Mouse (Mus musculus): ENCODE measurements around the gene Rimkla. TPM values are rescaled to one million over a fixed set of nuclear protein-coding genes. Genes with fewer than 3 reads are reported as not detected.
"Not testable (repeated sequence)": the region's sequence is repeated elsewhere in the genome, so short reads cannot be mapped to it uniquely, and the experiment has no call there.

Gene Rimkla
- polyA plus RNA-seq (2012), result not detected in 2 replicates

GRCm38 (mm10) chr4:119492291-119492932 lies at the start of gene Rimkla:
Gene Rimkla (minus strand): TSS chr4:119492628.
- TF ChIP-seq GATA1 (IDR thresholded peaks at IDR 0.05; ENCODE audit: low read length), result no peak

DNA sequence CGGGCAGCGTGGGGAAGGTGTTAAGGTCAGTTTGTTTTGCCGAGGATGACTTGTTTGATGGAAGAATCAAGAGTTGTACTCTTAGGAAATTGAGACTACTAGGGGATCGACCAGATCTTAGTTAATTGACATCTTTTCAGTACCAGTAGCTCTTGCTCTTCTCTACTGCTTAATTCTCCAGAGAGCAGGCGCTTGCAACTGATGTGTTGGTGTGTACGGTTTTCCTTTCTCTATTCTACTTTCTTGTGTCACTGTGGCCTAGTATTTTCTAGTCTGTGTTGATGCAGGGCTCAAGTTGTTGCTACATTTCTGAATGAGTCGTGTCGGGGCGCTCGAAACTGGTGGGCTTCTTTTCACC lies 48.1 kb upstream of the Rimkla start:
- TF ChIP-seq GATA1 (IDR thresholded peaks at IDR 0.05; ENCODE audit: low read length), result no peak

DNA sequence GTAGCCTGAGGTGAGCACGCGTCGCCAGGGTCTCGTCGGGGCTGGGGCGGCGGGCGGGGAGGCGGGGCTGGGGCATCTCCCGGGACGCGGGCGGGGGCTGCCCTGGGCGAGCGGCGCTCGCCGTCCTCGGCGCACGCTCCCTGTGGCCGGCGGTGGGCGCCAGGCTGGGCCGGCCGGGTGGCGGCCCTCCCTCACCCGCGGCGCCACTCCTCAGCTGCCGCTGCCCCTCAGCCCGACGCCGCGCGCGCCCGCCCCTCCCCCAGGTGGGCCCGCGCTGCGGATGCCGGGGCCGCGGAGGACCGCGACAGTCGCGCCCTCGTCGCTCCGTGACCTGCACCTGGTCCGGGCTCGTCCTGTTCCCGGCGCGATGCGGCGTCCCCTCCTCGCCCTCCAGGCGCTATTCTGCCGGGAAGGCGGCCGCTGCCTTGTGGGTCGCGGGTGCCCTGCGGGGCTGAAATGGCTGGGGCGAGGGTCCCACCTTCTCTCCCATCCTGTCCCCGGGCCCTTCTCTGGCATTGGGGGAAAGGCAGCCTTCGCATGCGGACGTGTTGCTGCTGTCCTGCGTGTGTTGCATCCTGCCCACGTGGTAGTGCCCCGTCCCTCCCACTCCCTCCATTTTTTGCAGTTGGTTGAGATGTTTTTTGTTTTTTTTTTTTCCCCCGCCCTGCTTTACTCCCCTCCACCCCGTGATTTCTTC lies 47.6 kb upstream of the Rimkla start:
- TF ChIP-seq GATA1 (IDR thresholded peaks at IDR 0.05; ENCODE audit: low read length), result no peak

DNA sequence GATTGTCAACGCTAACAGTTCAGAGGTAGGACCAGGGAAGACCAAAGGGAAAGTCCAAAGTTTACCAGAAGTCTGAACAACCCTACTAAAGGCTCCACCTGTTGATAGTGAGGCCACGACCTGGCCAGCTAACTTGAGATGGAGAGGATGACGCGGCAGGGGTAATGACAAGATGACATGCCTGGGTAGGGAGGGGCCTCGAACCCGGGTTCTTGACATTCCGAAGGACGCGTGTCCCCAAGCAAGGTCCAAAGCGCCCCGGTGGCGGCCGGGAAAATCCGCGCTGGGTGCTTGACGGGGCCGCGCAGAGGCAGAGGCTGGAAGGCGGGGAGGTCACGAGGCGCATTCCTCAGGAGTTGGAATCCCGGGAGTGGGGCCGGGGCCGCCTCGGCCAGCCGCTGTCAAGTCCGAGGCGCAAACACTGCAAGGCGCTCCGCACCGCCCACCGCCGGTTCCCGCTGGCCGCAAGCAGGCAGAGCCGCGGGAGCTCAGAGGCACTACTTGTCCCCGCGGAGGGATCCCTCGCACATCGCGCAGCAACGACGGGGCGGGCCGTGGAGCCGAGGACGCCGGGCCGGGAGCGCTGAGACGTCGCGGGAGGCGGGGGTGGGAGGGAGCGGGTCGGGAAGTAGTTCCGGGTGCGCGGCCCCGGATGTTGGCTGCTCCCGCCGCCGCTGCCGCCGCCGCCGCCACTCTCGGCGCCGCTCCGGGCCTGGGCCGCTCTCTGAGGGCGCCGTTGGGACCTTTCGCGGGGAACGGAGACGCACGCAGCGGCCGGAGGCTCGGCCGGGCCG lies 46.8 kb upstream of the Rimkla start, which contains the start of gene Frg2f1:
Gene Frg2f1 (minus strand): TSS at position 499 of the 794 bp plus-strand sequence.
- TF ChIP-seq GATA1 (IDR thresholded peaks at IDR 0.05; ENCODE audit: low read length), result no peak

DNA sequence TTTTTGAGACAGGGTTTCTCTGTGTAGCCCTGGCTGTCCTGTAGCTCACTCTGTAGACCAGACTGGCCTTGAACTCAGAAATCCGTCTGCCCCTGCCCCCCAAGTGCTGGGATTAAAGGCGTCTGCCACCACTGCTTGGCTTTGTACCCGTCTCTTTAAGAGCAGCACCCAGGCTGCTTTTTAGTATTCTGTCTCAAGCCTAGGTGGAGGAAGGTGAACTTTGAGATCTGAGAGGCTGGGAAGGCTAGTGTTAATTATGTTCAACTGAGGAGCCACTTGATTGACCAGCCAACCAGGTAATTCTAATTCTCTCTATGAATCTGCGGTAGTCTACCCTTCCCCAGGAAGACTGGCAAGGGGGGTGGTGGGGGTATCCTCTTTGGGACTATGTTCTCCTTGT lies 45.0 kb upstream of the Rimkla start:
- no peak for TF ChIP-seq GATA1 (IDR thresholded peaks at IDR 0.05; ENCODE audit: low read length)

GRCm38 (mm10) chr4:119536615-119537014 lies 44.2 kb upstream of the Rimkla start, which contains the start of gene Foxj3:
Gene Foxj3 (plus strand): TSS chr4:119537004.
- TF ChIP-seq GATA1 (IDR thresholded peaks at IDR 0.05; ENCODE audit: low read length), result not testable (repeated sequence)

DNA sequence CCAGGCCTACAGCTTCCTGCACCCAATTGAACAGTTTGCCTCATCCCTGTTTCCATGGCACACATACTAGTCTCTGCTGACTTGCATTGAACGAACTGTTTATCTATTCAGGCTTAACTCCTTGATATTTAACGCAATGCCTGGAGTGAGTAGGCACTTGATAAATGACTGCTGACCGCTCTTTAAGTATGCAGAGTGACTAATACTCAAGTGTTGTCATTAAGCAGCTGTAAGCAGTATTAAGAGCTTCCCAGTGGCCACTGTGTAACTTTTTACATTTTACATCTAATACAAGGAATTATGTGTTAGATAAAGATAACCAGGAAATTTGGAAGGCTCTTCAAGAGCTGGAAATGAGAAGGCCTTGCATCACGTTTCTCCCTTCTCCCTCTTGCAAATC lies 42.7 kb upstream of the Rimkla start:
- no peak for TF ChIP-seq GATA1 (IDR thresholded peaks at IDR 0.05; ENCODE audit: low read length)

DNA sequence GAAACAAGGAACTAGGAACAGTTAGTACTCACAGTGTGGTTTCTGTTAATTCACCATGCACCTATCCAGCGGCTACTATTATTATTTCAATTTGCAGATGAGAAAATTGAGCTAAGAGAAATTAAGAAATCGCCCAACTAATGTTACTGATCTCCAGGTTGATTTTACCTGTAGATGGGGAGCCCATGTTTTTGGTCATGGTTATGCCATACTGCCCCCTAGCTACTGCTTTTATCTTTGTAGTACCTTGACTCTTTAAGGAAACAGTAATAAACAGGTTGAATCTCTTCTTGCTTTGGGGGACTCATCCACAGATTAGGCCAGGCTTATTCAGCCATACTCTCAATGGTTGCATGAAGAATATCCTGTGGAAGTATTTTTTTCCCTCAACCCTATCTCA lies 39.4 kb upstream of the Rimkla start:
- no peak for TF ChIP-seq GATA1 (IDR thresholded peaks at IDR 0.05; ENCODE audit: low read length)

- TF ChIP-seq GATA1 (IDR thresholded peaks at IDR 0.05; ENCODE audit: low read length), result no peak
These were observed 34.0 kb upstream of the Rimkla start for GRCm38 (mm10) chr4:119526329-119526845.

DNA sequence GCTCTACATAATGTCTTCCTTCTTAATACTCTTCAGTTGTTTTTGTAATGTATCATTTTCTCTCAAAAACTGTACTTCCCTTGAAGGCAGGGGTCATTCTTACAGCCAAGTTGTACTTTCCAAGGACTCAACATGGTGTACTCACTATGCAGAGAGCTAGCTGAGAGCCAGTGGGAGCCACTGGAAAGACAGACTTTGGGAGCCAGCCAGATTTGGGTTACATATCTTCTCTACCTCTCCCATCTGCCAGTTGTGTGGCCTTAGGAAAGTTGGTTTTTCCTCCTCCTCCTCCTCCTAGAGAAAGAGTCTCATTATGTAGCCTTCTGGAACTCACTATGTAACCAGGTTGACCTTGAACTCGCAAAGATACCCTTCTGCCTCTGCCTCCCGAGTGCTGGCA lies 32.0 kb upstream of the Rimkla start:
- TF ChIP-seq GATA1 (IDR thresholded peaks at IDR 0.05; ENCODE audit: low read length), result no peak

DNA sequence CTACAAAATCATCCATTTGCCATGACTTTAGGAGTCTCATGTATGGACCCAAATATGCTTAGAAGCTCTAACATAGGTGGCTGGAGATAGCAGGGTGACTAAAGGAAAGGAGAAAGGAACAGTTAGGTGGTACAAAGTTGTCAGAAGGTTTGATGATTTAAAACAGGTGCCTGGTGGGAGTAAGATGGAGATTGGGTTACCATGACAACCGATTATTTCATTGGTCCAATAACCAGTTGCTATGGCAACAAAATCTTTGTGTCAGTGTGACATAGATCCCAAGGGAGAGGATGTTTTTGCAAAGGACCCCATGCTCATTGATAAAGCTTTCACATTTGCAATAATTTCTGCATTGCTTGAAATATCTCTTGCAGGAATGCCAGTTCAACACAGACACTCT lies 31.6 kb upstream of the Rimkla start:
- TF ChIP-seq GATA1 (IDR thresholded peaks at IDR 0.05; ENCODE audit: low read length), result no peak

DNA sequence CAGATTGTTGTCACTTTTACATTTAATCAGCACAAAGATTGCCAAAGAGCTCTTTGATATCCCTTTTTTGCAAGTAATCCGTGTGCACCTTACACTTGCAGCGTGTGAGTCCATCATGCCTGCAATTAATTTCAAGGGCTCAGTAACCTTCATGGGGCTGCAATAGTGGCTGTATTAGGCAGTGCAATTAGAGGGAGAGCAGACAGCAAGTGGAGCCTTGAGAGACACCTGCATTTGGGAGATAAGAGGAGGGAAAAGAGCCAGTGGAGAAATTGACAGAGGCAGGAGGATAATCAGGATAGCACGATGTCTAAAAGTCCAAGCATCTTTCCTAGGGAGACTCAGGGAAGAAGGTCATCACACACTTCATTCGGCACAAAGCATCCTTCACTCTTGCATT lies 31.1 kb upstream of the Rimkla start:
- TF ChIP-seq GATA1 (IDR thresholded peaks at IDR 0.05; ENCODE audit: low read length), result no peak

DNA sequence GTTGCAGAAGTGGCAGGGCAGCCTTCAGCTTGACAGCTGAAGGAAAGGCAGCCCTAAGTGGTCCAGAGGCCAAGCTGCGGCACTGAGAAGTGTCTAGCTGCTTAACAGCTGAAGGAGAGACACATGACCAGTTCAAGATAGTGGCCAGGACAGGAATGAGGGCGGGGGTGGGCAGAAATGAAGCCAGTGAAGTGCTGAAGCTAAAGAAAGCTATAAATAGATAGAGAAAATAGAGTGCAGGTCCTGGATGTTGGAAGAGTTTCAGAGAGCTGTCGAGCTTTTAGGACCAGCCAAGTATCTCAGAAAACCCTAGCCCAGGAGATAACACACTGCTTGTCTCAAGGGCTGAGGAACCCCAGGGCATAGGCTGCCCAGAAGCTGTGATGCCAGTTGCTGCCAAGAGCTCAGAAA lies 20.3 kb upstream of the Rimkla start:
- TF ChIP-seq GATA1 (IDR thresholded peaks at IDR 0.05; ENCODE audit: low read length), result no peak

DNA sequence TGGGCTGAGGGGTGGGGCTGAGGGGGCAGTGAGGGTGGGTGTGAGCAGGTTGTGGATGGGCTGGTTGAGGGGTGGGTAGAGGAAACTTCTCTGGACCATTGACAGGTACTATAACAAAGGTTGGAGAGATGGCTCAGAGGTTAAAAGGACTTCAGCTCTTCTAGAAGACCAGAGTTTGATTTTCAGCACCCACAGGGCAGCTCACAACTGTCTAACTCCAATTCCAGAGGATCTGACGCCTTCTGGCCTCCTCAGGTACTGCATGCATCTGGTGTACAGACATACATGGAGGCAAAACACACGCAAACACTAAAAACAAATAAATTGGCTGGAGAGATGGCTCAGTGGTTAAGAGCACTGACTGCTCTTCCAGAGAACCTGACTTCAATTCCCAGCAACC lies 19.2 kb upstream of the Rimkla start:
- no peak for TF ChIP-seq GATA1 (IDR thresholded peaks at IDR 0.05; ENCODE audit: low read length)

DNA sequence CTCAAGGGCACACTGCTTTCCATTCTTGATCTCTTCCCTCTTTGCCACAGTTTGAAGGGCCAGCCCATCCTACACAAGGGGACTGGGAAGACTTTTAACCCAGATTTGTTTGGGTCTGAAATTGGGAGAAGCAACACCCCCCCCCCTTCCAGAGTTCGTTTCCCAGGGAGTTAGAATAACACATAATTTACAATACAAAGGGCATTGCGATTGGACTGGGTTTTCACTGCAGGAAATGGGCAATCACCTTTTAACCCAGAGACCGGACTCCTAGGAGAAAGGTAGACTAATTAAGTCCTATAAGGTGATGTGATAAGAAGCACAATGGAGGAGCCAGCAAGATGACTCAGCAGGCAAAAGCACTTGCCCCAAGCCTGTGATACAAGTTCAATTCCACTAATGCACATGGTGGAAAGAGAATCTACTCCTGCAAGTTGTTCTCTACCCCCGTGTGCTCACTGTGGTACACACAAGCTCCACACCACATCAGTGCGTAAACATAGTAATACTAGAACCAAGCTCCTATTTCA lies 6.0 kb upstream of the Rimkla start:
- TF ChIP-seq GATA1 (IDR thresholded peaks at IDR 0.05; ENCODE audit: low read length), result no peak

DNA sequence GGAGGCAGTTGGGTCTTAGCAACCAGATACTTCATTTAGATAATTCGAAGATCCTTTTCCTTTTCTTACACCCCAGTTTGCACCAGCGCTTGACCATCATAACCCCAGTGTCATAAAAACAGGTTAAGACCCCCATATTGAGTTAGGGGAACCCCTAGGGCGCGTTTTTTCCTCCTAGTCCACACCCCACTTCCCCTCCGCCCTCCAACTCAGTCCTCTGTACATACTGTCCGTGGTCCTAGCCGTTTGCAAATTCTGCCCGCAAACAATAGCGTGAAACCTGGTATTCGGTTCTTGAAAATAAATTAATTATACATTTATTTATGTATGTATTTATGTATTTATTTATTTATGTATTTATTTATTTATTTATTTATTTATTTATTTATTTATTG lies 502 bp upstream of the Rimkla start:
- no peak for TF ChIP-seq GATA1 (IDR thresholded peaks at IDR 0.05; ENCODE audit: low read length)
